Mouse (Mus musculus) Patski (cell line): ENCODE measurements around the gene Tspan9. TPM values are rescaled to one million over a fixed set of nuclear protein-coding genes. Genes with fewer than 3 reads are reported as not detected.

Experiments used
- ATAC-seq: fragments of 100-300 bp; one replicate; pipeline ENCODE4 v1.8.0; 2021
- CTCF ChIA-PET: fragments of 350-600 bp; sonication (Branson Sonifier 250); formaldehyde crosslinking; loops from one replicate; lab custom pipeline; 2022; ENCODE audit warnings: inconsistent platforms; lab: Charles Lee
- POLR2A ChIA-PET: fragments of 350-600 bp; sonication (Branson Sonifier 250); formaldehyde crosslinking; loops from one replicate; lab custom pipeline; 2022; ENCODE audit warnings: antibody characterized with exemption, inconsistent platforms; lab: Charles Lee
- DNase-seq: peaks from one replicate; pipeline ENCODE4 v3.0.0-alpha.2; 2011; ENCODE audit warnings: low read depth, low spot score
- H3K27me3 ChIP-seq: fragments of 371-371 bp; one replicate; pipeline ENCODE4 v1.5.1; 2021
- CTCF ChIP-seq: fragments of 100-300 bp; IDR thresholded peaks from one replicate; pipeline ENCODE4 v1.5.1; 2021
- in situ Hi-C: fragments of 300-500 bp; cut with MboI; formaldehyde crosslinking; loops from 3 replicates; pipeline ENCODE4 v1.11.1; 2018; ENCODE audit warnings: low pct_unique_long_range_greater_than_20kb, mixed read lengths
- polyA plus RNA-seq: library from polyadenylated mRNA; unstranded; gene quantifications from one replicate; pipeline ENCODE4 v1.2.3, GENCODE M21; 2021

Tspan9 gene
- polyA plus RNA-seq, 1 experiment from 2014 or later, result 135 TPM

GRCm38 (mm10) chr6:128033868-128034250, 109.5 kb downstream of the Tspan9 start:
- ATAC-seq (no peak), DNase-seq (no peak)
- ChIA-PET POLR2A (no interaction called here), CTCF (interaction anchor here (1.4 kb wide), 1 partner anchor 43 kb away, joined by 3 read pairs; no protein-coding TSS in a partner anchor)
- in situ Hi-C loops, result loop anchor here (5.0 kb wide), 3 partner anchors 52 to 108 kb away; partner anchors contain the start of gene Tspan9
- no peak for TF ChIP-seq CTCF
- H3K27me3 ChIP-seq, result no peaks in the 10 kb centered on the region

GRCm38 (mm10) chr6:128033172-128033867, 110.1 kb downstream of the Tspan9 start:
- DNase-seq (no peak), ATAC-seq (no peak)
- CTCF ChIA-PET, result interaction anchor here (1.3 to 1.9 kb wide), 7 partner anchors 14 to 128 kb away, joined by 3 to 6 read pairs (median 5); no protein-coding TSS in a partner anchor

GRCm38 (mm10) chr6:128032252-128033171, 110.9 kb downstream of the Tspan9 start:
- no peaks in the 10 kb centered on the region for H3K27me3 ChIP-seq
- POLR2A ChIA-PET, result interaction anchor here (0.6 kb wide), 1 partner anchor 543 kb away, joined by 3 read pairs; no protein-coding TSS in a partner anchor
- ATAC-seq (peak; percentile 80), DNase-seq (peak; percentile 54)
- CTCF ChIA-PET, result interaction anchor here (0.8 to 1.9 kb wide), 10 partner anchors 13 to 129 kb away, joined by 3 to 6 read pairs (median 4); no protein-coding TSS in a partner anchor
- no peak for TF ChIP-seq CTCF
- in situ Hi-C loops, result loop anchor here (5.0 kb wide), 3 partner anchors 50 to 110 kb away; partner anchors contain the start of gene Tspan9

More at GRCm38 (mm10) chr6:128033172-128033867, 110.1 kb downstream of the Tspan9 start:
- TF ChIP-seq CTCF, result no peak
- no peaks in the 10 kb centered on the region for H3K27me3 ChIP-seq
- POLR2A ChIA-PET, result interaction anchor here (0.6 kb wide), 1 partner anchor 544 kb away, joined by 3 read pairs; no protein-coding TSS in a partner anchor
- in situ Hi-C loops, result loop anchor here (5.0 kb wide), 3 partner anchors 51 to 109 kb away; partner anchors contain the start of gene Tspan9

GRCm38 (mm10) chr6:128031584-128031983, 111.8 kb downstream of the Tspan9 start:
- TF ChIP-seq CTCF, result no peak
- DNase-seq (no peak), ATAC-seq (no peak)
- H3K27me3 ChIP-seq, result no peaks in the 10 kb centered on the region
- in situ Hi-C loops, result loop anchor here (5.0 kb wide), 3 partner anchors 49 to 111 kb away; partner anchors contain the start of gene Tspan9
- ChIA-PET POLR2A (no interaction called here), CTCF (interaction anchor here (0.8 to 1.9 kb wide), 8 partner anchors 14 to 130 kb away, joined by 3 to 6 read pairs (median 4); no protein-coding TSS in a partner anchor)

GRCm38 (mm10) chr6:128031096-128031495, 112.3 kb downstream of the Tspan9 start:
- in situ Hi-C loops, result loop anchor here (5.0 kb wide), 3 partner anchors 49 to 111 kb away; partner anchors contain the start of gene Tspan9
- no peak for TF ChIP-seq CTCF
- ChIA-PET CTCF (interaction anchor here (1.7 to 1.9 kb wide), 2 partner anchors 14 to 114 kb away, joined by 5 read pairs; no protein-coding TSS in a partner anchor), POLR2A (no interaction called here)
- DNase-seq (no peak), ATAC-seq (no peak)
- no peaks in the 10 kb centered on the region for H3K27me3 ChIP-seq

- ATAC-seq (no peak), DNase-seq (no peak)
- H3K27me3 ChIP-seq, result no peaks in the 10 kb centered on the region
- POLR2A ChIA-PET, result no interaction called here
- in situ Hi-C loops, result loop anchor here (5.0 kb wide), 3 partner anchors 48 to 112 kb away; partner anchors contain the start of gene Tspan9
- CTCF ChIA-PET, result interaction anchor here (1.4 to 1.9 kb wide), 3 partner anchors 14 to 114 kb away, joined by 3 to 5 read pairs (median 5); no protein-coding TSS in a partner anchor
- TF ChIP-seq CTCF, result no peak
Measured at GRCm38 (mm10) chr6:128030475-128030874, 112.9 kb downstream of the Tspan9 start.

- H3K27me3 ChIP-seq, result no peaks in the 10 kb centered on the region
- in situ Hi-C loops, result loop anchor here (5.0 kb wide), 3 partner anchors 47 to 113 kb away; partner anchors contain the start of gene Tspan9
- POLR2A ChIA-PET, result no interaction called here
- DNase-seq (no peak), ATAC-seq (peak; percentile 42)
- CTCF ChIA-PET, result interaction anchor here (1.1 to 2.1 kb wide), 6 partner anchors 15 to 115 kb away, joined by 3 to 9 read pairs (median 4); no protein-coding TSS in a partner anchor
- no peak for TF ChIP-seq CTCF
Measured at GRCm38 (mm10) chr6:128029517-128030348, 113.7 kb downstream of the Tspan9 start.

- no peak for ATAC-seq
- POLR2A ChIA-PET, result interaction anchor here (0.5 to 1.1 kb wide), 4 partner anchors 18 to 699 kb away, joined by 3 to 11 read pairs (median 4); no protein-coding TSS in a partner anchor
- no peak for TF ChIP-seq CTCF
- DNase-seq, result no peak
- no peaks in the 10 kb centered on the region for H3K27me3 ChIP-seq
- CTCF ChIA-PET, result interaction anchor here (0.9 to 2.1 kb wide), 6 partner anchors 17 to 61 kb away, joined by 3 to 9 read pairs (median 4); no protein-coding TSS in a partner anchor
- in situ Hi-C loops, result no loop called here
Measured at GRCm38 (mm10) chr6:128028116-128028940, 115.1 kb downstream of the Tspan9 start.
